Mouse (Mus musculus): ENCODE measurements around the gene 2610507B11Rik. TPM values are rescaled to one million over a fixed set of nuclear protein-coding genes. Genes with fewer than 3 reads are reported as not detected.
"Not testable (repeated sequence)": the region's sequence is repeated elsewhere in the genome, so short reads cannot be mapped to it uniquely, and the experiment has no call there.

Gene 2610507B11Rik
- total RNA-seq, 2 experiments from 2014 or later: 179 to 197 TPM

- not testable (repeated sequence) for DNase-seq (ENCODE audit: low spot score in 2 of 2)
- intact Hi-C loops (cut with DNase I): loop anchor here (5.0 kb wide), 1 partner anchor 54 kb away; no protein-coding TSS in a partner anchor
Measured at GRCm38 (mm10) chr11:78276169-78276568, 14.6 kb downstream of the 2610507B11Rik start.

GRCm38 (mm10) chr11:78278853-78279252 lies 17.3 kb downstream of the 2610507B11Rik start:
- no peak for DNase-seq (ENCODE audit: low spot score in 2 of 2)
- intact Hi-C loops (cut with DNase I): loop anchor here (5.0 kb wide), 1 partner anchor 57 kb away; no protein-coding TSS in a partner anchor

- intact Hi-C loops (cut with DNase I): loop anchor here (5.0 kb wide), 1 partner anchor 57 kb away; no protein-coding TSS in a partner anchor
- DNase-seq (ENCODE audit: low spot score in 2 of 2): no peak
Measured at GRCm38 (mm10) chr11:78279586-78279985, 18.0 kb downstream of the 2610507B11Rik start.

GRCm38 (mm10) chr11:78289146-78289763 lies 27.7 kb downstream of the 2610507B11Rik start:
- DNase-seq (ENCODE audit: low spot score in 2 of 2): no peak
- intact Hi-C loops (cut with DNase I): no loop called here

- intact Hi-C loops (cut with DNase I): no loop called here
- DNase-seq (ENCODE audit: low spot score in 2 of 2): peak; percentile 42 to 81
Measured at GRCm38 (mm10) chr11:78290654-78291053, 29.1 kb downstream of the 2610507B11Rik start, which contains the start of gene BC030499. Gene BC030499 (plus strand): TSS chr11:78290841.

- intact Hi-C loops (cut with DNase I): no loop called here
- no peak for DNase-seq (ENCODE audit: low spot score in 2 of 2)
Measured at GRCm38 (mm10) chr11:78294585-78294984, 33.0 kb downstream of the 2610507B11Rik start.

- DNase-seq (ENCODE audit: low spot score in 2 of 2): no peak
Measured at GRCm38 (mm10) chr11:78300917-78301316, 39.4 kb downstream of the 2610507B11Rik start.

GRCm38 (mm10) chr11:78301357-78302084 lies 40.0 kb downstream of the 2610507B11Rik start, which contains the start of gene Spag5:
Gene Spag5 (plus strand): TSS chr11:78301529.
- intact Hi-C loops (cut with DNase I): loop anchor here (1.0 kb wide), 1 partner anchor 27 kb away; the partner anchor contains the start of gene Pigs
- peak; percentile 90 to 97 for DNase-seq (ENCODE audit: low spot score in 2 of 2)

More at GRCm38 (mm10) chr11:78300917-78301316, 39.4 kb downstream of the 2610507B11Rik start:
- intact Hi-C loops (cut with DNase I): loop anchor here (1.0 kb wide), 1 partner anchor 27 kb away; the partner anchor contains the start of gene Pigs

- no peak for DNase-seq (ENCODE audit: low spot score in 2 of 2)
- intact Hi-C loops (cut with DNase I): no loop called here
Measured at GRCm38 (mm10) chr11:78305272-78305671, 43.7 kb downstream of the 2610507B11Rik start.

- intact Hi-C loops (cut with DNase I): no loop called here
- DNase-seq (ENCODE audit: low spot score in 2 of 2): no peak
Measured at GRCm38 (mm10) chr11:78310861-78311511, 49.4 kb downstream of the 2610507B11Rik start.

- intact Hi-C loops (cut with DNase I): no loop called here
- no peak for DNase-seq (ENCODE audit: low spot score in 2 of 2)
Measured at GRCm38 (mm10) chr11:78313662-78314061, 52.1 kb downstream of the 2610507B11Rik start.

- intact Hi-C loops (cut with DNase I): no loop called here
- no peak for DNase-seq (ENCODE audit: low spot score in 2 of 2)
Measured at GRCm38 (mm10) chr11:78318411-78318810, 56.9 kb downstream of the 2610507B11Rik start.

- DNase-seq (ENCODE audit: low spot score in 2 of 2): no peak
- intact Hi-C loops (cut with DNase I): no loop called here
Measured at GRCm38 (mm10) chr11:78322076-78322831, 60.7 kb downstream of the 2610507B11Rik start.

GRCm38 (mm10) chr11:78322860-78323259 lies 61.3 kb downstream of the 2610507B11Rik start, which contains the start of gene Aldoc:
Gene Aldoc (plus strand): TSS chr11:78322968.
- DNase-seq (ENCODE audit: low spot score in 2 of 2): peak; percentile 70 to 84
- intact Hi-C loops (cut with DNase I): no loop called here

- intact Hi-C loops (cut with DNase I): no loop called here
- DNase-seq (ENCODE audit: low spot score in 2 of 2): peak in 1 of 2 experiments; percentile 35
Measured at GRCm38 (mm10) chr11:78324000-78324785, 62.6 kb downstream of the 2610507B11Rik start.

- no peak for DNase-seq (ENCODE audit: low spot score in 2 of 2)
- intact Hi-C loops (cut with DNase I): no loop called here
Measured at GRCm38 (mm10) chr11:78324965-78325364, 63.4 kb downstream of the 2610507B11Rik start.

GRCm38 (mm10) chr11:78327215-78327614 lies 65.7 kb downstream of the 2610507B11Rik start:
- intact Hi-C loops (cut with DNase I): no loop called here
- no peak for DNase-seq (ENCODE audit: low spot score in 2 of 2)

Data from left cerebral cortex, postnatal 25 days (tissue).